Mouse (Mus musculus) myocyte (in vitro differentiated cells): ENCODE data around the gene Map4. TPM values are rescaled to one million over a fixed set of nuclear protein-coding genes. Genes with fewer than 3 reads are reported as not detected.
"Not testable (repeated sequence)": the region's sequence is repeated elsewhere in the genome, so short reads cannot be mapped to it uniquely, and the experiment has no call there.

Experiments used
- H3K27me3 ChIP-seq: one replicate; pipeline ENCODE4 v1.6.1; 2011; ENCODE audit not compliant: control insufficient read depth, insufficient read depth, insufficient read length
- H3K36me3 ChIP-seq: one replicate; pipeline ENCODE4 v1.6.1; 2011; ENCODE audit not compliant: control insufficient read depth, insufficient read depth
- H3K4me2 ChIP-seq: one replicate; pipeline ENCODE4 v1.6.1; 2011; ENCODE audit warnings: low read depth, control low read depth
- H3K4me3 ChIP-seq: one replicate; pipeline ENCODE4 v1.5.1; 2011; ENCODE audit warnings: mild to moderate bottlenecking, control low read depth, moderate library complexity
- H3K79me2 ChIP-seq: one replicate; pipeline ENCODE4 v1.6.1; 2011; ENCODE audit not compliant: control insufficient read depth, insufficient read depth
- H3ac ChIP-seq: one replicate; pipeline ENCODE4 v1.6.1; 2011; ENCODE audit not compliant: control insufficient read depth, insufficient read length
- CEBPB ChIP-seq: IDR thresholded peaks from 2 replicates; pipeline ENCODE4 v1.6.1; 2011; ENCODE audit warnings: mild to moderate bottlenecking, moderate library complexity; ENCODE audit not compliant: poor library complexity, insufficient read depth, severe bottlenecking
- E2F4 ChIP-seq: IDR thresholded peaks from one replicate; pipeline ENCODE4 v1.6.1; 2011; ENCODE audit warnings: mild to moderate bottlenecking, control low read depth, moderate library complexity; ENCODE audit not compliant: insufficient read depth
- MAX ChIP-seq: IDR thresholded peaks from one replicate; pipeline ENCODE4 v1.6.1; 2011; ENCODE audit warnings: low read depth, mild to moderate bottlenecking, control low read depth
- MYOD1 ChIP-seq, 3 experiments: IDR thresholded peaks; one replicate each; pipeline ENCODE4 v1.6.1; 2011; ENCODE audit warnings: control low read depth in 2 of 3, low read depth in 2 of 3, mild to moderate bottlenecking in 2 of 3, moderate library complexity in 1 of 3; ENCODE audit not compliant: insufficient read length in 2 of 3, control insufficient read depth in 1 of 3
- MYOG ChIP-seq, 3 experiments: IDR thresholded peaks; one replicate each; pipeline ENCODE4 v1.6.1; 2011; ENCODE audit warnings: control low read depth in 2 of 3, low read depth in 2 of 3, mild to moderate bottlenecking in 2 of 3; ENCODE audit not compliant: insufficient read length in 2 of 3, control insufficient read depth in 1 of 3, insufficient read depth in 1 of 3
- POLR2A ChIP-seq: IDR thresholded peaks from one replicate; pipeline ENCODE4 v1.6.1; 2011; ENCODE audit warnings: low read depth, mild to moderate bottlenecking, control low read depth, moderate library complexity; ENCODE audit not compliant: insufficient read length
- POLR2AphosphoS2 ChIP-seq: IDR thresholded peaks from one replicate; pipeline ENCODE4 v1.6.1; 2011; ENCODE audit warnings: low read depth, control low read depth; ENCODE audit not compliant: insufficient read length
- REST ChIP-seq: IDR thresholded peaks from one replicate; pipeline ENCODE4 v1.6.1; 2011; ENCODE audit warnings: mild to moderate bottlenecking, control low read depth, moderate library complexity; ENCODE audit not compliant: insufficient read depth, insufficient read length
- SRF ChIP-seq: IDR thresholded peaks from one replicate; pipeline ENCODE4 v1.6.1; 2011; ENCODE audit warnings: low read depth; ENCODE audit not compliant: control insufficient read depth, insufficient read length
- TCF12 ChIP-seq: IDR thresholded peaks from one replicate; pipeline ENCODE4 v1.6.1; 2011; ENCODE audit warnings: mild to moderate bottlenecking, control low read depth; ENCODE audit not compliant: poor library complexity, insufficient read depth, severe bottlenecking
- TCF3 ChIP-seq: IDR thresholded peaks from one replicate; pipeline ENCODE4 v1.6.1; 2011; ENCODE audit warnings: low read depth, control low read depth; ENCODE audit not compliant: insufficient read length
- USF1 ChIP-seq: IDR thresholded peaks from one replicate; pipeline ENCODE4 v1.6.1; 2011; ENCODE audit warnings: low read depth, mild to moderate bottlenecking, control low read depth, moderate library complexity
- polyA plus RNA-seq: library from polyadenylated mRNA; unstranded; fragments of >200 nt; fragmentation: generic; extraction: Trizol; gene quantifications from one replicate; pipeline ENCODE4 v1.2.1, GENCODE M21; 2012; ENCODE audit warnings: missing spikeins

Gene Map4
- polyA plus RNA-seq, 1 experiment: 246 TPM

DNA sequence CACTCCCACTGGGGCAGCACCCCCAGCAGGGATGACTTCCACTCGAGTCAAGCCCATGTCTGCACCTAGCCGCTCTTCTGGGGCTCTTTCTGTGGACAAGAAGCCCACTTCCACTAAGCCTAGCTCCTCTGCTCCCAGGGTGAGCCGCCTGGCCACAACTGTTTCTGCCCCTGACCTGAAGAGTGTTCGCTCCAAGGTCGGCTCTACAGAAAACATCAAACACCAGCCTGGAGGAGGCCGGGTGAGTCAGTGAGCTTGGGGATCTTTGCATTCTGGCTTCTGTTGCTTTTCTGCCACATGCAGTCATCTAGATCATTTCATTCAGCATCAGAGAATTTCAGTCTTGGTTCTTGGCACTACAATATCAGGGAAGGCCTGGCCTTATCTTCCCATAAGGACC lies 137.5 kb downstream of the Map4 start:
- Histone ChIP-seq H3K4me2 (no peak overlapping the region), H3K4me3 (no peak overlapping the region), H3K27me3 (no peaks in the 10 kb centered on the region), H3K36me3 (peaks cover 68% of the 10 kb centered on the region), H3K79me2 (no peaks in the 10 kb centered on the region), H3ac (no peak overlapping the region)
- TF ChIP-seq POLR2AphosphoS2 (no peak), MYOG (IDR thresholded peaks at IDR 0.05; ENCODE audit: control insufficient read depth in 1 of 3, insufficient read depth in 1 of 3, insufficient read length in 2 of 3, low read depth in 2 of 3) (no peak), MAX (no peak), TCF3 (no peak), MYOD1 (IDR thresholded peaks at IDR 0.05; ENCODE audit: control insufficient read depth in 1 of 3, insufficient read length in 2 of 3, low read depth in 2 of 3) (no peak), TCF12 (no peak), POLR2A (no peak), USF1 (no peak), SRF (no peak), CEBPB (no peak), REST (no peak), E2F4 (no peak)

DNA sequence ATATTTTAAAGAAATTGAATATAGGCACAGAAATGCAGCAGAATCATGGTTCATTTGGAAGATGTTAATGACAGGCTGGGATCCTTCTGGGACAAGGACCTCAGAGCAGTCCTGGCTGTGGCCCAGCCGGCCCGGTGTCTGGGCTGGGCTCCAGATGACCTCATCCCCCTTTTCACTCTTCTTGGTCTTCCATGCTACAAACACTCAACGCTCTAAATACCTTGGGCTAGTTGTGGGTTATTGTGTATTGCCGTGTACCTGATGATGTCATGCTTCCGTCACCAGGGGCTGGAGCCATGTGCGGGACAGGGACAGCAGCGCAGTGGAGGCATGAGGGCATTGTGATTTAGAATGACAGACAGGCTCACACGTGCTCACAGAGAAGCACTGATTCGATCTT lies 139.1 kb downstream of the Map4 start:
- Histone ChIP-seq H3K4me2 (no peak overlapping the region), H3K4me3 (no peak overlapping the region), H3K79me2 (no peaks in the 10 kb centered on the region), H3K27me3 (no peaks in the 10 kb centered on the region), H3K36me3 (peaks cover 78% of the 10 kb centered on the region), H3ac (no peak overlapping the region)
- TF ChIP-seq CEBPB (no peak), POLR2AphosphoS2 (peak; percentile 28)

DNA sequence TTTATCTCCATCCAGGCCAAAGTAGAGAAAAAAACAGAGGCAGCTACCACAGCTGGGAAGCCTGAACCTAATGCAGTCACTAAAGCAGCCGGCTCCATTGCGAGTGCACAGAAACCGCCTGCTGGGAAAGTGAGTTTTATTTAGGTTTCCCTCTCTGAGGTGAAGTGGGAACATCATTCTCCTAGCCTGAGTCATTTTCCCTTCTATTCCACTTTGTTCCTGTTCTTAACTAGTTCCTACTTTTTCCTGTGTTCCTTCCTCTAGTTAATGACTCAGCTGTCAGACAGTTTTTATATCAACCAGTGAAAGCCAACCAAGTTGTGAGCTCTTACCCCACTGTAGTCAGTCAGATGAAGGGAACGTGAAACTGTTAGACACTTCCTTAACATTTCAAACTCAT lies 139.8 kb downstream of the Map4 start:
- no peaks in the 10 kb centered on the region for H3K27me3 ChIP-seq
- H3K4me3 ChIP-seq: no peak overlapping the region
- no peak overlapping the region for H3ac ChIP-seq
- no peaks in the 10 kb centered on the region for H3K79me2 ChIP-seq
- no peak for TF ChIP-seq E2F4
- TF ChIP-seq TCF12: no peak
- no peak for TF ChIP-seq MYOD1 (IDR thresholded peaks at IDR 0.05; ENCODE audit: control insufficient read depth in 1 of 3, insufficient read length in 2 of 3, low read depth in 2 of 3)
- TF ChIP-seq CEBPB: no peak
- no peak for TF ChIP-seq MYOG (IDR thresholded peaks at IDR 0.05; ENCODE audit: control insufficient read depth in 1 of 3, insufficient read depth in 1 of 3, insufficient read length in 2 of 3, low read depth in 2 of 3)
- no peak for TF ChIP-seq TCF3
- TF ChIP-seq SRF: no peak
- no peak for TF ChIP-seq MAX
- TF ChIP-seq POLR2AphosphoS2: no peak
- TF ChIP-seq POLR2A: no peak
- TF ChIP-seq USF1: no peak
- TF ChIP-seq REST: no peak
- H3K4me2 ChIP-seq: no peak overlapping the region
- peaks cover 75% of the 10 kb centered on the region for H3K36me3 ChIP-seq

DNA sequence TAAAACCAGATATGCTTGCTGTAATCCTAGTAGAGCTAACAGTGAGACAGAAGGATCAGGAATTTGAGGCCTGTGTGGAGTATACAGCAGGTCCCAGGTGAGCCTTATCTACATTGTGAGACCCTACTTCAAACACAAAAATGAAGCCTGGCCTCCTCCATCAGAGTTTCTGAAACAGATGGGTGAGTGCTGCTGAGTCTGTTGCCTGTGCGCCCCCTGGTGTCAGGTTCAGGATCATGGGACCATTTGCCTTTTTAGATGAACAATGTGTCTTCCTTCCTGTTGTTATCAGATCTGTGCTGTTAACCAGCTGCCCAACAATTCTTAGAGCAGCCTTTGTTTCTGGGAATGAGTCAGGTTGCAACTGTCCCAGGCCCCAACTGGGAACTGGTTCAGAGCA lies 140.6 kb downstream of the Map4 start:
- Histone ChIP-seq H3K27me3 (no peaks in the 10 kb centered on the region), H3K4me3 (no peak overlapping the region), H3K36me3 (peaks cover 75% of the 10 kb centered on the region), H3K4me2 (no peak overlapping the region), H3K79me2 (no peaks in the 10 kb centered on the region), H3ac (no peak overlapping the region)
- TF ChIP-seq POLR2AphosphoS2 (no peak), MYOG (IDR thresholded peaks at IDR 0.05; ENCODE audit: control insufficient read depth in 1 of 3, insufficient read depth in 1 of 3, insufficient read length in 2 of 3, low read depth in 2 of 3) (peak in 1 of 3 experiments; percentile 47), REST (no peak), TCF12 (no peak), POLR2A (no peak), MYOD1 (IDR thresholded peaks at IDR 0.05; ENCODE audit: control insufficient read depth in 1 of 3, insufficient read length in 2 of 3, low read depth in 2 of 3) (peak in 1 of 3 experiments; percentile 4), SRF (peak; percentile 50), E2F4 (no peak), CEBPB (no peak), MAX (no peak), USF1 (no peak), TCF3 (no peak)

DNA sequence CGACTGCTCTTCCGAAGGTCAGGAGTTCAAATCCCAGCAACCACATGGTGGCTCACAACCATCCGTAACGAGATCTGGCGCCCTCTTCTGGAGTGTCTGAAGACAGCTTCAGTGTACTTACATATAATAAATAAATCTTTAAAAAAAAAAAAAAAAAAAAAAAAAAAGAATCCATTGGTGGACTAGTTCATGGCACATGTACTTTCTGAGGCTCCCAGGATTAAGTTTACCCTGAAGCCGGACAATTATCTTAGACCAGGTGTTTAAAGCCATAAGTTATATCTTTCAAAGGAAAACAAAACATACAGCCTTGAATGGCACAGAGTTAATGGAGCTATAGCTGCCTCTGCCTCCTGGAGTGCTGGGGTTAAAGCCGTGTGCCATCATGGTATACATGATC lies 145.2 kb downstream of the Map4 start:
- not testable (repeated sequence) for H3K27me3 ChIP-seq, H3K4me2 ChIP-seq, H3K4me3 ChIP-seq, H3K79me2 ChIP-seq, H3ac ChIP-seq
- peaks cover 65% of the 10 kb centered on the region for H3K36me3 ChIP-seq
